Mouse (Mus musculus) lung, postnatal 0 days (tissue): Measurements from ENCODE around the gene Zfp871. TPM values are rescaled to one million over a fixed set of nuclear protein-coding genes. Genes with fewer than 3 reads are reported as not detected.

Experiments used
- ATAC-seq: fragments of 200-750 bp; cut with Nextera tagmentation; 2 replicates; pipeline ENCODE4 v1.8.0; 2017; ENCODE audit warnings: moderate library complexity
- DNase-seq: peaks from one replicate; pipeline ENCODE4 v3.0.0-alpha.2; 2016; ENCODE audit warnings: low spot score
- H3K27ac ChIP-seq: fragments of 300-500 bp; sonication (generic); 2 replicates; pipeline ENCODE4 v1.5.1; 2014; ENCODE audit warnings: antibody characterized with exemption, mild to moderate bottlenecking, low read length, mixed read lengths
- H3K27me3 ChIP-seq: fragments of 300-500 bp; sonication (generic); replicated peaks from 2 replicates; pipeline ENCODE4 v1.6.1; 2014; ENCODE audit warnings: low read length, mixed read lengths; ENCODE audit not compliant: insufficient read depth
- H3K36me3 ChIP-seq: fragments of 300-500 bp; sonication (generic); 2 replicates; pipeline ENCODE4 v1.6.1; 2014; ENCODE audit warnings: low read length, mixed read lengths; ENCODE audit not compliant: insufficient read depth
- H3K4me1 ChIP-seq: fragments of 300-500 bp; sonication (generic); 2 replicates; pipeline ENCODE4 v1.6.1; 2014; ENCODE audit warnings: antibody characterized with exemption, low read depth, low read length, mixed read lengths; ENCODE audit not compliant: insufficient read depth
- H3K4me2 ChIP-seq: fragments of 300-500 bp; sonication (generic); replicated peaks from 2 replicates; pipeline ENCODE4 v1.6.1; 2014; ENCODE audit warnings: low read depth, mild to moderate bottlenecking, low read length, moderate library complexity, mixed read lengths
- H3K4me3 ChIP-seq: fragments of 300-500 bp; sonication (generic); 2 replicates; pipeline ENCODE4 v1.5.1; 2014; ENCODE audit warnings: low read depth, low read length
- H3K9ac ChIP-seq: fragments of 300-500 bp; sonication (generic); replicated peaks from 2 replicates; pipeline ENCODE4 v1.6.1; 2014; ENCODE audit warnings: low read depth, mild to moderate bottlenecking
- H3K9me3 ChIP-seq: fragments of 300-500 bp; sonication (generic); 2 replicates; pipeline ENCODE4 v1.6.1; 2016; ENCODE audit warnings: low read length, mixed read lengths
- CTCF ChIP-seq: IDR thresholded peaks from 2 replicates; pipeline ENCODE4 v1.5.1; 2016; ENCODE audit warnings: antibody characterized with exemption, mild to moderate bottlenecking
- EP300 ChIP-seq: IDR thresholded peaks from 2 replicates; pipeline ENCODE4 v1.6.1; 2016; ENCODE audit warnings: antibody characterized with exemption, mild to moderate bottlenecking, control low read depth
- WGBS: fragments of 180-500 bp; shearing (Covaris S2); extraction: QIAGEN DNeasy Blood & Tissue Kit; methylation state at CpG from one replicate; pipeline ENCODE4 v1.1.7; 2014; 5-methylcytosine and 5-hydroxymethylcytosine counted together
- polyA plus RNA-seq: library from polyadenylated mRNA; unstranded; fragments of >200 nt; fragmentation: Nextera tagmentation; extraction: Ambion mirVana; gene quantifications from 2 replicates; pipeline ENCODE4 v1.2.1, GENCODE M21; 2015

The Zfp871 gene
- polyA plus RNA-seq, 1 experiment from 2014 or later = 18.9 TPM

DNA sequence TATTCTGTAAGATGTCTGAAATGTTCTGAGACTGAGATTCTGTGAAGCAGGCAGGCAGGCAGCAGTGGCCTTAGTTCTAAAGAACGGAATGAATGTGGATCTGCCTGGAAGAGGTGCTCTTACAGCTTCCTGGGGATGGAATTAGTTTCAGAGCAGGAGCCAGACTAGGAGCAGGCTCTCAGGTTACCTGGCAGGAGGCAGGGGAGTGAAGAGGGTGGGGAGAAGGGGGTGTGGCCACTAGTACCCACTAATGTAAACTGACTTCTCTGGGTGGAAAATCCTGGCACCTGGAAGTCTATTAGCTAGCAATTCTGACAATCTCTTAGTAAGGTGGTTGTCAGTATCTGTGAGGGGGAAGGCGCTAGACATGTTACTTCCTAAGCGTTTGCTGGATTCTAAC is 2.4 kb downstream of the Zfp871 start:
- Histone ChIP-seq H3K4me1 (peaks cover 7% of the 10 kb centered on the region; the same call in 1 of the 2 replicates), H3K36me3 (no peaks in the 10 kb centered on the region), H3K9ac (no peak overlapping the region), H3K9me3 (no peaks in the 10 kb centered on the region), H3K27ac (no peak overlapping the region), H3K4me3 (no peak overlapping the region), H3K27me3 (no peaks in the 10 kb centered on the region), H3K4me2 (no peak overlapping the region)
- ATAC-seq (no peak), DNase-seq (peak; percentile 38)
- 69% methylated on average over 3 of the region's 3 CpGs for WGBS
- TF ChIP-seq CTCF (no peak), EP300 (no peak)

DNA sequence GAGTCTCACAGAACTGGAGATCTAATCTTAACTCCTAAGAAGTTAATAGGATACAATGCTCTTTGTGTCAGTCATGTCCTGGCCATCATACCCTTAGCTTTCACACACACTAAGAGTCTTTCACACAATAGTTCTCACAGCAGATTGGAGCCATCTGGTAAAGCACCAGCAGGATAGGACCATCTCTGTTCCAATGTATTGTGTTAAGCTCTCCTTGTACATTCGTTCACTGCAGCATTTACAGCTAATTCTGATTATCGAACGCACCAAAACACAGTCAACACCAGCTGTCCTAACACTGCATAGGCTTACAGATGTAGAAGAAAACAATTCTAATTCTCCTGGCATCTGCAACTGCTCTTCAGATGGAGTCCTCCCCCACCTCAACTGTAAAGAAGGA is 10.5 kb downstream of the Zfp871 start:
- no peak overlapping the region for H3K27ac ChIP-seq
- DNase-seq (no peak), ATAC-seq (no peak)
- TF ChIP-seq CTCF (no peak), EP300 (no peak)
- no peak overlapping the region for H3K4me2 ChIP-seq
- H3K36me3 ChIP-seq = peaks cover 21% of the 10 kb centered on the region
- no peak overlapping the region for H3K4me3 ChIP-seq
- H3K4me1 ChIP-seq = no peaks in the 10 kb centered on the region
- no peaks in the 10 kb centered on the region for H3K9me3 ChIP-seq
- no peaks in the 10 kb centered on the region for H3K27me3 ChIP-seq
- no peak overlapping the region for H3K9ac ChIP-seq
- 95% methylated on average over 3 of the region's 3 CpGs for WGBS

DNA sequence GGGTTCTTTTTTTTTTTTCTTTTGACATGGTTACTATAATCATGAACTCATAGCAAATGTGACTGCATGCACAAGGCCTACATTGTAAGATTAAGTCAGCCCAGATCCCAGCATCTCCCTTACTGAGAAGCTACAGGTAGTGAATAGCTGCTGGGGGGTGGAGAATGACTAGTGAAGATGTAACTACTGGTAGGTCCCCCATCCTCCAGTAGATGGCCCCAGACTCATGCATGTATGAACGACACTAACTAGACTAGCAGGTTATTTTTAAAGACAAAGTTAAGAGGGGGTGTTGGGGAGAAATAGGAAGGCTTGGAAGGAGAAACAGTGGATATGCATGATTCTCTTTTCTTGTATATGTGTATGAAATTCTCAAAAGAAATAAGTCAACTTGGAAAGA is 16.9 kb downstream of the Zfp871 start:
- Histone ChIP-seq H3K9me3 (no peaks in the 10 kb centered on the region), H3K4me2 (no peak overlapping the region), H3K4me3 (no peak overlapping the region), H3K27me3 (no peaks in the 10 kb centered on the region), H3K4me1 (no peaks in the 10 kb centered on the region), H3K9ac (no peak overlapping the region), H3K36me3 (peaks cover 26% of the 10 kb centered on the region), H3K27ac (no peak overlapping the region)
- ATAC-seq (no peak), DNase-seq (no peak)
- TF ChIP-seq CTCF (peak; percentile 50), EP300 (no peak)
- 62% methylated on average over 1 of the region's 1 CpGs for WGBS

DNA sequence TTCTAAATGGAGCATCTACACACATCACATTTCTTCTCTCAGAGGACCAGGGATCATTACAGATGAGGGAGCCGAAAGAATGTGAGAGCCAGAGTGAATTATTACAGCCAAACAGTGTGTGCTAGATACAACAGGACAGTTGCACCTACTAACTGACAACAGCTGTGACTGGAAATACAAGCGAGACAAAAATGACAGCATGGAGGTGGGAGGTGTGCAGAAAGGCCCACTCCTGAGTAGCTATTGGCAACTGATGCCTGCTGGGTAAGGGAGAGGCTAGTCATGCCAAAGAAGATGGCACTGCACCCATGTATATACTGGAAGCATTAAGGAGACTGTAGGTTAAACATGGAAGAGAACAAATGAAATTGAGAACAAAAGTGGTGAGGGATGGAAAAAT is 21.7 kb downstream of the Zfp871 start:
- Histone ChIP-seq H3K4me2 (no peak overlapping the region), H3K9ac (no peak overlapping the region), H3K4me3 (no peak overlapping the region), H3K9me3 (no peaks in the 10 kb centered on the region), H3K27me3 (no peaks in the 10 kb centered on the region), H3K36me3 (peaks cover 5% of the 10 kb centered on the region; the same call in 1 of the 2 replicates), H3K27ac (no peak overlapping the region), H3K4me1 (no peaks in the 10 kb centered on the region)
- TF ChIP-seq CTCF (no peak), EP300 (no peak)
- 98% methylated on average over 2 of the region's 2 CpGs for WGBS
- no peak for ATAC-seq
- DNase-seq = no peak

DNA sequence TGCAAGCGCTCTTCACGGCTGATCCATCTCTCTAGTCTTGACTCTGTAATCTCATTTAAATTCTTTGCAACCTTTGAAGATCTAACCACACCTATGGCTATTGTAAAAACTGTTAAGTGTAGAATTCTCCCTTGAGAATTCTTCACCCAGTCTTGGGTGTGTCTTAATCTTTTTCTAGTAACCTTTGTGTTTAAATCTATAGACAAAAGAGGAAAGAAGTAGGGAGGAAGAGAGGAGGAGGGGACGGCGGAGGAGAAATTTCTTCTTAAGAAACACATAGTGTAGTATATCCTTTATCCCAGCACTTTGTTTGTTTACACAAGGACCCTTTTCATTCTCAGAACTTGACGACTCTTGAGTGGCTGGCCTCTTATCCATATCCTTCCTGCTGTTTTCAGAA is 30.8 kb downstream of the Zfp871 start:
- no peak overlapping the region for H3K9ac ChIP-seq
- H3K4me2 ChIP-seq = no peak overlapping the region
- no peak overlapping the region for H3K4me3 ChIP-seq
- no peaks in the 10 kb centered on the region for H3K4me1 ChIP-seq
- 43% methylated on average over 5 of the region's 5 CpGs for WGBS
- ATAC-seq (no peak), DNase-seq (no peak)
- no peaks in the 10 kb centered on the region for H3K36me3 ChIP-seq
- no peaks in the 10 kb centered on the region for H3K27me3 ChIP-seq
- no peaks in the 10 kb centered on the region for H3K9me3 ChIP-seq
- no peak overlapping the region for H3K27ac ChIP-seq
- TF ChIP-seq CTCF (no peak), EP300 (no peak)

DNA sequence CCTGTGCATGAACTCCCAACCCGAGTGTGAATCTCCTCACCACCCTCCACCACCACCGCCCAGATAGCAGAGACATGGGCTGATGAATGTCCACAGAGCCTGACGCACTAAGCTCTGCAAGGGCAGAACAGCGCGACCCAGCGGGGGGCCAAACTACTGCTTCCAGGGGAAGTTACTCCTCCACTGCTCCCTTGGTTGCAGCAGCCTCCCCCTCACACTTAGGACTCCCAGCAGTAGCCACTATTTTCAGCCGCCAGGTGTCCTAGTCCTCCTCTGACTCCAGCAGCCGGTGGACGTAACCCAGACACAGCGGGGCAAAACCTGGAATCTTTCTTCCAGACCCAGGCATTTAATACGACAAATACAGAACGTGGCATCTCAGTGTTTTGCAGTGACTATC is 34.5 kb downstream of the Zfp871 start:
- ATAC-seq = peak; percentile 43
- TF ChIP-seq CTCF (peak; percentile 60), EP300 (no peak)
- no peaks in the 10 kb centered on the region for H3K9me3 ChIP-seq

DNA sequence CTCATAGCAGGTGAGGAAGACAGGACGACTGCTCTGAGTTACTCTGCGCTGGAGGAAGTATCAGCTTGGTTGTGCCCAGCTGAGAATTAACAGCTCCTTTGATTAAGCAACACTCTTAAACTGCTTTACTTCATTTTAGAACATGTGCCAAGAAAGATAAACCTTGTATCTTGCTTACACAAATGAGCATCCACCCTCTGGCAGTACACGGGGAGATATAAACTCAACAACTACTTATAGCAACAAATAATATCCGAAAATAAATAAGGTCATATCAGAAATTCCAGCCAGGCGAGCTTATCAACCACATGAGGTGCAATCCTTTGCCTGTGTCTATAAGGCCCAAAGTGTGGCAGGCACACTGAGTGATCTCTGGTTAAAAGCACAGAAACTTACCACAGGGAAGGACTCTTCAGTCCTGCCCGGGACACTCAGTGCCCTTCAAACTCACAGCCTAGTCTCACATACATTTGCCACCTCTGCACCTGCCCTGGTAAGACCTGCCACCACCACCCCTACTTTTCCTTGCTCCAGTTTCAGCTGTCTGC is 35.2 kb downstream of the Zfp871 start:
- Histone ChIP-seq H3K4me1 (no peaks in the 10 kb centered on the region), H3K27me3 (no peaks in the 10 kb centered on the region), H3K4me3 (no peak overlapping the region), H3K9ac (no peak overlapping the region), H3K4me2 (no peak overlapping the region), H3K27ac (no peak overlapping the region), H3K9me3 (no peaks in the 10 kb centered on the region), H3K36me3 (no peaks in the 10 kb centered on the region)
- DNase-seq (no peak), ATAC-seq (no peak)
- no peak for TF ChIP-seq CTCF
- no peak for TF ChIP-seq EP300
- WGBS = 50% methylated on average over 6 of the region's 6 CpGs

More for the DNA sequence above, 34.5 kb downstream of the Zfp871 start:
- Histone ChIP-seq H3K4me2 (no peak overlapping the region), H3K9ac (no peak overlapping the region), H3K4me1 (no peaks in the 10 kb centered on the region), H3K4me3 (no peak overlapping the region), H3K27me3 (no peaks in the 10 kb centered on the region), H3K36me3 (no peaks in the 10 kb centered on the region), H3K27ac (no peak overlapping the region)
- DNase-seq = peak; percentile 41
- 14% methylated on average over 12 of the region's 12 CpGs for WGBS
